Mouse (Mus musculus) cerebellum, adult 2 months (tissue): ENCODE measurements around the gene Smox. TPM values are rescaled to one million over a fixed set of nuclear protein-coding genes. Genes with fewer than 3 reads are reported as not detected.

Source experiments
- DNase-seq, 2 experiments: peaks; one replicate each; pipeline ENCODE4 v3.0.0; 2021
- H3K27ac ChIP-seq: fragments of 200-500 bp; 2 replicates; pipeline ENCODE4 v1.5.1; 2012; ENCODE audit warnings: low read length, control low read depth, inconsistent platforms; ENCODE audit not compliant: insufficient read depth
- H3K27me3 ChIP-seq: fragments of 200-500 bp; 2 replicates; pipeline ENCODE4 v1.6.1; 2012; ENCODE audit warnings: inconsistent platforms, mild to moderate bottlenecking, low read length, moderate library complexity; ENCODE audit not compliant: control insufficient read depth, insufficient read depth
- H3K4me1 ChIP-seq: fragments of 200-500 bp; 2 replicates; pipeline ENCODE4 v1.6.1; 2011; ENCODE audit warnings: low read length; ENCODE audit not compliant: control insufficient read depth, insufficient read depth
- H3K4me3 ChIP-seq: fragments of 200-500 bp; replicated peaks from 2 replicates; pipeline ENCODE3; 2011; ENCODE audit warnings: mild to moderate bottlenecking, low read depth, low read length, control low read depth; ENCODE audit not compliant: insufficient read depth
- CTCF ChIP-seq: fragments of 200-500 bp; IDR thresholded peaks from 2 replicates; pipeline ENCODE4 v1.5.1; 2011; ENCODE audit warnings: low read depth, mild to moderate bottlenecking, control low read depth, low read length, moderate library complexity, borderline replicate concordance; ENCODE audit not compliant: insufficient read depth
- POLR2A ChIP-seq: fragments of 200-500 bp; IDR thresholded peaks from 2 replicates; pipeline ENCODE4 v1.6.1; 2011; ENCODE audit warnings: low read length, control low read depth, borderline replicate concordance; ENCODE audit not compliant: insufficient read depth
- WGBS: fragments of 180-500 bp; shearing (Covaris S2); methylation state at CpG from one replicate; pipeline ENCODE4 v1.1.7; 2018; 5-methylcytosine and 5-hydroxymethylcytosine counted together
- polyA plus RNA-seq: library from polyadenylated mRNA; depleted of rRNA; stranded (reverse); fragments of >200 nt; gene quantifications from 2 replicates; pipeline ENCODE4 v1.2.3, GENCODE M21; 2012

Smox gene
- polyA plus RNA-seq, 1 experiment: 93.4 TPM

- TF ChIP-seq CTCF (no peak), POLR2A (no peak)
- no peak overlapping the region for H3K4me3 ChIP-seq
- no peaks in the 10 kb centered on the region; the same call in none of the 2 replicates for H3K4me1 ChIP-seq
- WGBS: 34% methylated on average over 2 of the region's 2 CpGs
- DNase-seq: no peak
- no peak overlapping the region for H3K27ac ChIP-seq
- H3K27me3 ChIP-seq: no peaks in the 10 kb centered on the region
Observed at GRCm38 (mm10) chr2:131550906-131551305, 59.6 kb downstream of the Smox start.

- no peak for DNase-seq
- H3K4me3 ChIP-seq: no peak overlapping the region
- WGBS: 47% methylated on average over 7 of the region's 7 CpGs
- H3K27ac ChIP-seq: no peak overlapping the region
- TF ChIP-seq CTCF (no peak), POLR2A (no peak)
- H3K27me3 ChIP-seq: no peaks in the 10 kb centered on the region
- no peaks in the 10 kb centered on the region; the same call in none of the 2 replicates for H3K4me1 ChIP-seq
Observed at GRCm38 (mm10) chr2:131551701-131552620, 60.7 kb downstream of the Smox start.

DNA sequence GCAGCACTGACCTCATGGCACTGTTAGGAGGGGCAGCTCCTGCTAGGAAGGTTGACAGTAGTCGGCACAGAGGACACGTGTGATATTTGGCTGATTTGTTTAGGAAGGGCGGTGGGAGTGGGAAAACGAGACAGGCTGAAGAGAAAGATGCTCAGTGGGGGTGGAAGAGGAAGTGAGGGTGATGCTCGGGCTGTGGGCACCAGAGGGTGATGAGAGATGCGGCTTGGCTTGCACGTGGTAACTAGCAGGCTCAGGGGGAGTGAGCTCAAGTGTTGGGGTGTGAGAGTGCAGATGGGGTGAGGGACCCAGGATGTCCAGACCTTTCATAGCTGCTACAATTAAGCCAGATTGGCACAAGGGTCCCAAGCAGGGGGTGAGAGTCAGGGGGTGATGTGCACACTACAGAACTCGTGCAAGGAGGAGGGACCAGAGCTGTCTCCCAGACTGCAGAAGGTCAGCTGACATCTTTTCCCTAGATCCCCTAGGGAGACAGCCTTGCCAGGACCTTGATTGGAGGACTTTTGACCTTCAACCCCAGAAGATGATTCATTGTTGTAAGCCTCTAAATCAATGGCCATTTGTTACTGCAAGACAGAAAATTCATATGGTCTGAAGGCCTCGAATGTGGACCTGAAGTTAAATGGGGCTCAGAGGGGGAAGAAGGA lies 61.6 kb downstream of the Smox start:
- Histone ChIP-seq H3K27ac (no peak overlapping the region), H3K4me1 (no peaks in the 10 kb centered on the region; the same call in none of the 2 replicates), H3K4me3 (no peak overlapping the region), H3K27me3 (no peaks in the 10 kb centered on the region)
- DNase-seq: no peak
- 31% methylated on average over 9 of the region's 9 CpGs for WGBS
- TF ChIP-seq POLR2A: no peak
- no peak for TF ChIP-seq CTCF

DNA sequence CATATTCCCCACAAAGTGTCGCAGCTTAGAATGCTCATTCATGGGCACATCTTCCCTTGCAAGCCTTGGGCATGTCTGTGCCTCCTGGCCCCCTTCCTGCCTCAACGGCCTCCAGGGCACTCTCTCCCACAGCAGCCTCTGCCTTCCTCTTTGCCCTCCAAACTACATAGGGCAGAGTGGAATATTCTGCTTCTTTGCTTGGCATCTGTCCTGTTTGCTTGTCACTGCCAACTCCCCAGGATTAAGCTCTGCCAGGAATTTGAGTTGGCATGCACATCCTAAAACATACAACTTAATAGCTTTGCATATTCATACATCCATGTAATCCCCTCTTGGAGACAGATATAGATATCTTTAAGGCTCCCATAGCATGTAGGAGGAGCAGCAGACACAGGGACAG lies 66.6 kb downstream of the Smox start:
- DNase-seq: no peak
- 37% methylated on average over 2 of the region's 2 CpGs for WGBS
- H3K27ac ChIP-seq: no peak overlapping the region
- peaks cover 8% of the 10 kb centered on the region; the same call in 1 of the 2 replicates for H3K27me3 ChIP-seq
- no peak overlapping the region for H3K4me3 ChIP-seq
- TF ChIP-seq CTCF: no peak
- no peak for TF ChIP-seq POLR2A
- no peaks in the 10 kb centered on the region; the same call in 1 of the 2 replicates for H3K4me1 ChIP-seq

- WGBS: 77% methylated on average over 2 of the region's 2 CpGs
- no peaks in the 10 kb centered on the region; the same call in 1 of the 2 replicates for H3K4me1 ChIP-seq
- H3K4me3 ChIP-seq: no peak overlapping the region
- no peak for TF ChIP-seq CTCF
- no peak for TF ChIP-seq POLR2A
- H3K27ac ChIP-seq: no peak overlapping the region
- no peak for DNase-seq
- peaks cover 8% of the 10 kb centered on the region; the same call in 1 of the 2 replicates for H3K27me3 ChIP-seq
Observed at GRCm38 (mm10) chr2:131560205-131560919, 69.1 kb downstream of the Smox start.

DNA sequence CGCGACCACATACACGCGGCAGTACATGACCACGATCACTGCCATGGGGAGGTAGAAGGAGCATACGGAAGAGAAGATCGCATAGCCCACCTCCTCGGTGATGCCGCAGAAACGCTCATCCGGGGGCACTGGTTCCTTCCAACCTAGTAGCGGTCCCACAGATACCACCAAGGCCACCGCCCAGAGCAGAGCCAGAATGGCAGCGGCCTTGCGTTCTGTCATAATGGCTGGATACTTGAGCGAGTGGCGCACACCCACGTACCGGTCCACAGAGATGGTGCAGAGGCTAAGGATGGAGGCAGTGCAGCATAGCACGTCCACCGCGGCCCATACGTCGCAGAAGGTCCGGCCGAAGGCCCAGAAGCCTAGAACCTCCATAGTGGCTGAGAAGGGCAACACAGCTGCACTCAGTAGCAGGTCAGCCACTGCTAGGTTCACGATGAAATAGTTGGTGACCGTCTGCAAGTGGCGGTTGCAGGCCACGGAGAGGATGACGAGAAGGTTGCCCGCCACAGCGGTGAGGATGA lies 70.1 kb downstream of the Smox start:
- H3K27me3 ChIP-seq: peaks cover 8% of the 10 kb centered on the region; the same call in 1 of the 2 replicates
- WGBS: 16% methylated on average over 33 of the region's 33 CpGs
- DNase-seq: no peak
- H3K4me3 ChIP-seq: peak overlapping the region; percentile 26
- TF ChIP-seq CTCF (no peak), POLR2A (no peak)
- no peak overlapping the region for H3K27ac ChIP-seq
- no peaks in the 10 kb centered on the region; the same call in 1 of the 2 replicates for H3K4me1 ChIP-seq

DNA sequence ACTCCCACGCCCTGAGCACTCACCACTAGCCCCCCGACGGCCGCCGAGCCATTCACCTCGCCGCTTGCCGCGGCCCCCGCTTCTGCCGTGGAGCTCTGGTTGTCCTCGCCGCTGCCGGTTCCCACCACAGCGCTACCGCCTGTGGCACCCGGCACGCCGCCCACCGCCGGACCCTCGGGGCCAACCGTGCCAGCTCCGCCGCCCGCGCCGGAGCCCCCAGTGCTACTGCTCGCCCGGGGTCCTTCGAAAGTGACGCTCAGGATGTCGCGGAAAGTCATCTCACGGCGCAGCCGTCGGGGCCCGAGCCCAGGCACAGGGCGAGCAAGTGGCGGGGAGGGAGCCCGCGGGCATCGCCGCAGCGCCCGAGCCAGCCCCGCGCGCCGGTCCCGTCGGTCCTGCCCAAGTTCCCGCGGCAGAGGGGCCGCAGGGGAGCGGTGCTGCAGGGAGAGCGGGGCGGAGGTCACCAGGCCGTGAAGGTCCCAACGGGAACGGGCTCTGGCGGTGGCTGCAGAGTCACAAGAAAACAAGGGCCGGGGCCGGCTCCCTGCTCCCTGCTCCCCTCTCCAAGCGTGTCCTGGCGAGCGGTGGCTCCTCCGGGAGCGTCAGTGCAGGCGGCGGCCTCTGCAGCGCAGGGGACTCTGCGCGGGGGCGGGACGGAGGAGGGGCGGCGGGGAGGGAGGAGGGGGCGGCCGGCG lies 70.7 kb downstream of the Smox start, which contains the start of gene Adra1d:
TSS of gene Adra1d (minus strand) at position 393 of the 695 bp plus-strand sequence.
- Histone ChIP-seq H3K4me3 (peak within 1 kb of the TSS; percentile 32), H3K4me1 (no peaks in the 10 kb centered on the region; the same call in 1 of the 2 replicates), H3K27me3 (peaks cover 8% of the 10 kb centered on the region; the same call in 1 of the 2 replicates), H3K27ac (no peak within 1 kb of the TSS)
- TF ChIP-seq CTCF: no peak
- no peak for DNase-seq
- WGBS: 1% methylated on average over 79 of the region's 82 CpGs
